Mouse (Mus musculus) CD4-positive naive resting alpha-beta T cell, adult 76 days (primary cell): ENCODE results near the gene Slit3. TPM values are rescaled to one million over a fixed set of nuclear protein-coding genes. Genes with fewer than 3 reads are reported as not detected.

Experiments
- total RNA-seq: library from RNA; stranded (reverse); gene quantifications from one replicate; pipeline ENCODE4 v1.2.4, GENCODE M21; 2023

The Slit3 gene
- 0.15 TPM for total RNA-seq

GRCm38 (mm10) chr11:35120894-35121610, at the start of gene Slit3:
TSS of gene Slit3 (plus strand) at chr11:35121224.

